Mouse (Mus musculus) brain, embryonic 14.5 days (tissue): ENCODE data around the gene 4930522H14Rik. TPM values are rescaled to one million over a fixed set of nuclear protein-coding genes. Genes with fewer than 3 reads are reported as not detected.

ENCODE experiments used
- DNase-seq: peaks from one replicate; pipeline ENCODE4 v3.0.0-alpha.2; 2011; ENCODE audit warnings: low read depth
- CTCF ChIP-seq: fragments of 200-500 bp; IDR thresholded peaks from 2 replicates; pipeline ENCODE4 v1.5.1; 2012; ENCODE audit warnings: inconsistent platforms, mild to moderate bottlenecking, moderate library complexity, borderline replicate concordance; ENCODE audit not compliant: insufficient read depth, insufficient read length; ENCODE audit errors: extremely low read depth
- POLR2A ChIP-seq: fragments of 200-500 bp; IDR thresholded peaks from 2 replicates; pipeline ENCODE4 v1.6.1; 2012; ENCODE audit warnings: mild to moderate bottlenecking, inconsistent platforms, borderline replicate concordance; ENCODE audit not compliant: poor library complexity, insufficient read depth, insufficient read length, severe bottlenecking; ENCODE audit errors: extremely low read depth
- polyA plus RNA-seq: library from polyadenylated mRNA; depleted of rRNA; stranded (reverse); fragments of >200 nt; gene quantifications from 2 replicates; pipeline ENCODE4 v1.2.3, GENCODE M21; 2012

4930522H14Rik gene
- polyA plus RNA-seq, 1 experiment: not detected

DNA sequence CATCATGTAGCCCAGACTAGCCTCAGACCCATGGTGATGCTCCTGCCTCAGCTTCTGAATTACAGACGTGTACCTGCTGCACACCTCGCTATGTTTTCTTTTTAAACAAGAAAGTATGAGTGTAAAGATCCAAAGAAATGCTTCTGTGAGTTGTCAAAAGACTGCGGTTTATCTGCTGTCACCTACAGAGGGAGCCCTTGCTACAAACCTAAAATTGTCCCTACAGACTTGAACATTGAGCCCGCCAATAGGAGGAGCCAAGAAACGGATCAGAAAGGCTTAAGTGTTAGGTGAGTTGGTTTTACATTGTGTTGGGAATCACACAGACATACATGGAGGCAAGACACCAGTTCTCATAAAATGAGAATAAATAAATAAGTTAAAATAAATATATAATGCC lies 26.2 kb downstream of the 4930522H14Rik start:
- DNase-seq: peak; percentile 81
- TF ChIP-seq CTCF: peak; percentile 55; the same call in 1 of the 2 replicates
- no peak for TF ChIP-seq POLR2A

DNA sequence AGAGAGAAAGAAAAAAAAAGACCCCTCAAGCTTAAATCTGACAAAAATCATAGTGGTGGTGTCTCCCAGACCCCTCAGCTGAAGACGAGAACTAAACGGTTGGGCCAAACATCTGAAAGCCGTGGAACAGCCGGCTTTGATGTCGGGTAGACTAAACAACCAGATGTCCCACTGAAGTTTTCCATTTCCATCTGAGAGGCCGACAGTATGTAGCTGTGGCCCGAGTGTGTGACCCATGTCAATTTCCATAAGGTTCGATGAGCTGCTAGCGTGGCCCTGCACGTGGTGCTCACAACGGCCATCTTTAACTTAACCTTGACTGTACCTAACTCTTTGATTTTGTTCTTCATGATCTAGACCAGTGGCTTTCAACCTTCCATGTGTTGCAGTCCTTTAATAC lies 32.6 kb downstream of the 4930522H14Rik start:
- TF ChIP-seq POLR2A (no peak), CTCF (no peak)
- DNase-seq: no peak

DNA sequence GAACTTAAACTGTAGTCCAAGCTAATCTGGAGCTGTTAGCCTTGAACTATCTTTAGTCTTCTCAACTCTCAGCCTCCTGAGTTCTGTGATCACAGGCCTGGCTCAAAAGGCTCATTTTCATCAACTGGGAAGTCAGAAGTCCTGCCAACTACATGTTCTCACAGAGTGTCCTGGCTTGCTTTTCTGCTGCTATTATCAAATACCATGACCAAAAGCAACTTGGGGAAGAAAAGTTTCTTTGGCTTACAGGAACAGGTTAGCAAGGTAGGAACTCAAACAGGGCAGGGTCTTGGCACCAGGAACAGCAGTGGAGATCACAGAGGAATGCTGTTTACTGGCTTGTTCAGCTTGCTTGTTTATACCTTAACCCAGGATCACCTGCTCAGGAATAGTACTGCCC lies 37.5 kb downstream of the 4930522H14Rik start:
- TF ChIP-seq POLR2A (no peak), CTCF (no peak)
- DNase-seq: no peak

DNA sequence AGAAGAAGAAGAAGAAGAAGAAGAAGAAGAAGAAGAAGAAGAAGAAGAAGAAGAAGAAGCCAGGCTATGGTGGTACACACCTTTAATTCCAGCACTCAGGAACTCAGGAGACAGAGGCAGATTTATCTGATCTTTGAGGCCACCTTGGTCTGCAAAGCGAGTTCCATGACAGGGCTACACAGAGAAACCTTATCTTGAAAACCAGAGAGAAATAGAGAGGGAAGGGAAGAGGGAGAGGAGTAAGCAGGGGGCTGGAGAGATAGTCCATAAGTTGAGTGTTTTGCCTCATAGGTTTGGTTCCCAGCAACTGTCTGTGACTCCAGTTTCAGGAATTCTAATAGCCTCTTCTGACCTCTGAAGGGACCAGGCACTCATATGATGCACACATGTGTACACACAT lies 42.3 kb downstream of the 4930522H14Rik start:
- no peak for TF ChIP-seq POLR2A
- no peak for TF ChIP-seq CTCF

DNA sequence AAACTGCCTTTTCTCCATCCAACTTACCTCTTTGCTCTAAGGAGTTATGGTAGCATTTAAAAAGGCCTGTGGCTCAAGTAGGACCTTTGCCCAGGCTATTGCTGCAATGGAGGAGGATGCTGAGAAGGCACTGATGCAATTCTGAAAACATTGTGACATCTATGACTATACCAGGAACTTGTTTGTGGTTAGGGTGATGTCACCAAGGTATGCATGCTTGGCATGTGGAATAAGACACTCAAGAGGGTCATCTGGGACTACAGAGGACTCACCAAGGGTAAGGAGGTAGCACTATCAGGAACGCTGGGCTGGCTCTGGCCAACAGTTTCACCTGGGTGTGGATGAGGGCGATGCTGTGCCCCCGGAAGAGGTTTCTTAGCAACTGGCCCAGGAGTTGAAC lies 46.5 kb downstream of the 4930522H14Rik start, which contains the start of gene Rnf11:
Gene Rnf11, minus strand, starts transcription at position 108 of the 400 bp plus-strand sequence.
- TF ChIP-seq POLR2A (no peak), CTCF (no peak)
- DNase-seq: no peak

More for the DNA sequence above, 42.3 kb downstream of the 4930522H14Rik start:
- no peak for DNase-seq

DNA sequence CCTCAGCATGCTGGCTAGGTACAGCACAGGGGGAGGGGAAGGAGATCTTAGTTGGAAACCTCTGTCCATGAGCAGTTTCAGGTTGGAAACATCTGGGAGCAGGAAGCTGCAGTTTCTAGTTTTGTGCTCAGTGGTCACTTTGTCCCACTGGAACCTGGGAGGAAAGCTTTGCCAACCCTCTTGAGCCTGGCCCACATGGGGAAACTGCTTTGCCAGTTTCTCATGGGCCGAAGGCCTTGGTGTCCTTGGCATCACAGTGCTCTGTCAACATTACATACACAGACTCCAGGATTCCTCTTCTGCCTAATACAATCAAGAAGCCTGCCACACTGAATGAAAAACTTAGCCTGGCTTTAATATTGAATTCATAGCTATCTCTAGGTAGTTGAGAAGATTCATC lies 48.4 kb downstream of the 4930522H14Rik start:
- TF ChIP-seq POLR2A: no peak
- TF ChIP-seq CTCF: no peak
- no peak for DNase-seq

DNA sequence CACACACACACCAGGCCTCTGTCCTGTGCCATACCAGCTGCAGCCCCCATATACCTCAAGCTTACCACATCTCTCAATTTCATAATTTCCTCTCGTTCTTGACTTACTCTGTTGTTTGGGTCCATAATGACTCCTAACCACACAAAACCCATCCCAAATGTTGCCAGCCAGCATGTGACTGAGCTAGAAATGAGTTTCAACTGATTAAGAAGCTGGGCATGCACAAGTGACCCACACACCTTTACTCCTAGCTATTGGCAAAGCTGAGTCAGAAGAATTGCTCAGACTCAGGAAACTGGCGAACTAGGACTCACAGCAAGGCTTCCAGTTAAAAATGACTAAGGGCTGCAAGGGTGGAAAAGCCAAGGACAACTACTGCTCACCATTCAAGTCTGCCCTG lies 49.7 kb downstream of the 4930522H14Rik start:
- no peak for TF ChIP-seq CTCF
- no peak for TF ChIP-seq POLR2A
- DNase-seq: no peak

DNA sequence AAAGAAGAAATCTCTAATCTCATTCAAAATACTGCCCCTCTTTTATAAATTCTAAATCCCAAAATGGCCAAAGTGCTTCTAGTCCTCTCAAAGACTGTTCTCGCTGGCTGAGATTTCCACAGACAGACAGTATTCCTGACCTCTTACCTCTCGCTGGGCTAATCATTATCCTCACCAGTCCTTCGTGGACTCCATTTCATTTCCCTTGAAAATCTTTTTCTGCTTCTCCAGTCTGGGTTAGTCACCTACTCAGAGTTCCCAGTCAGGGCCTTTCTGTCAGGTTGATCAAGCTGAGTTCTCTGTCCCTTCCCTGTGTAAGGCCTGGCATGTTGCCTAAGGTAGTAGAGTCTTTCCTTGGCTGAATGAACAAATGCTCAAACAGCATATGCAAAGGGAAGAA lies 53.6 kb downstream of the 4930522H14Rik start:
- no peak for DNase-seq
- TF ChIP-seq POLR2A (no peak), CTCF (no peak)

DNA sequence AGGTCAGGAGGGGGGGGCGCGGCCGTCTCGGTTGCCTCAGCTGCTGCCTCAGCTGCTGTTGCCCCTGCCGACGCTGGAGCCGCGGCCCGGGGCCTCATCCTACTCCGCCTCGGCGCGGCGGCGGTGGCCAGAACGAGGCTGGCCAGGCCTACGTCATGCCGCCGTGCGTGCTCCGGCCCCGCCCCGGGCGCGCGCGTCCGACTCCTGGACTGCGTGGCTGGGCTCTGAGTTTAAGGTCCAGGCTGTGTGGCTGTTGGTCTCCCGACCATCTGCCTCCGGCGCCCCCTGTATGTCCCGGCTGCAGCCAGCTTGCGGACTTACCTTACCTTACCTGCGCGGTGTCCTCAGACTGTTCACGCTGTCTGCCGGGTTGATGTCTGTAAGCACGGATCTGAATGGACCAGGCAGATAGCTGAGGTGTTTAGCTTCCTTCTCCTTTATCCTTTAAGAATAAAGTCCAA lies 54.5 kb downstream of the 4930522H14Rik start:
- peak; percentile 95 for DNase-seq
- TF ChIP-seq CTCF (no peak), POLR2A (peak; percentile 97)

DNA sequence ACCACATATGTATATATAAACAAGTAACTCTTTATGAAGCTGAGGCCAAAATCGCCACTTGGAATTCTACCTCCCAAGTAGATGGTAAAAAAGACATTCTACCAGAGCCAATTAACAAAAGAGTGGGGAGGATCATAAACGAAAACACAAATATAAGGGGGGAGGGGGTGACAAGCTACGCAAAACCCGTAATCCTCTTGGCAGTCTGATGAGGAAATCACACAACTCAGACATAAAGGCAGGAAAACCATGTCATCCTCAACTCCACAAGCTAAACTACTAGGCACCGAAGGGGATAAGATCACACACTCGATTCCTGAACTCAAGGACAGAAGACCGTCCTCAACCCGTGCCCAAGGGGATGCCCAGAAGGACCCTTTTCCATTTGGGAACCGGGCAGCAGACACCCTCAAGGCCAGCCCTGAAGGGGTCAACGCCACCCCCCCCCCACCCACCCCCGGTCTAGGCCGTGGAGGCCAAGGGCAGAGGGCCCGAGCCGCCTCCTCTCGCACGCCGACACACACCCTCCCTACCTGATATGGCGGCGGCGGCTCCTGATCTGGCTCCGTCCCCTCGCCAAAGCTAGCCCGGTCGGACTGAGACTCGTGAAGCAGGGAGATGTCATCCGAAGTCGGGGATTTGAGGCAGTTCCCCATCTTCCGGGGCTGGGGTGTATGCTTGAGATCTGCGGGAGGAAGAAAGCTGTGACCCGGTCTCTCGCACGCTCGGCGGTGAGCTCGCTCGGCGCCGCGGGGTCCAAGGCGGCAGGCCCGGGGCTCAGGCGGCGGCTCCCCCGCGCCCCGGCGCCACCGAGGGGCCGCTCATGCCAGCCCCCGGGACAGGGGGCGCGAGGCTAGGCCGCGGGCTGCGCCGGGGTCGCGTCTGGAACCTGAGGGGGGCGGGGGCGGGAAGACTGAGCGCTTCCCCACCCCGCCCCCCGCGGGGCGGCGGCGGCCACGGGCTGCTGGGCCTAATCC lies 55.2 kb downstream of the 4930522H14Rik start:
- TF ChIP-seq POLR2A (no peak), CTCF (no peak)
- DNase-seq: peak; percentile 59

DNA sequence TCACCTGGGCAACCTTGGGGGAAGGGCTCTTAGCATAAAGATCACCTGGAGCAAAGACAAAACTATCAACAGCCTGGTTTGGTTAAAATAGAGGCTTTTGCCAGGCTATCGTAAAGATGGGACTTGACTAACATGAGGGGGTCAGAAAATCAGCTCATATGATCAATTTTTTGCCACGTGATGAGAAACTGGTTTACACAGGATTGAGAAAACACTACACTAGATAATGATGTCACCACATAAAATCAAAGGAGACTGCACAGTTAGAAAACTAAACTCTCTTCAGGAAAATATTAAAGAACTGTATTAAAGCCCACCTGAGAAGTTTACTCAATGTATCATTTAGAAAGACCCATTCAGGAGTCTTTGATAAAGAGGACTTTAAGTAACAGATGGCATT lies 56.0 kb downstream of the 4930522H14Rik start:
- TF ChIP-seq POLR2A (no peak), CTCF (no peak)
- DNase-seq: peak; percentile 2

DNA sequence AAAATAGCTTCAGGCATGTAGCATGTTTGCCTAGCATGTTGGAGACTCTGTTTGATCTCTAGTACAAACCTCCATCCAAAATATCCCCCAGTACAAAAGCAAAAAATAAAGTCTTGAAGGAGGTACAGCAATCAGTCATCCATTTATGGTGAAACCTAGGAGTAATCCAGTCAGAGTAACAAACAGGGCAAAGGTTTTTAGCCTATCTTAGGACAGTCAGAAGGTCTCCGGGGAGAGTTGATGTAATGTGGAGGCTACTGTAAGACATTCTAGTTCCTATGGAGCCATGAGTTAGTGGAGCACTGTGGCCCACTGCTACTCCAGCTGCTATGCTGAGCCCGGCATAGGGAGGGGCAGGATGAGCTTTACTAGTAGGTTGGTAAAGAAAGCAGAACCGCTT lies 58.5 kb downstream of the 4930522H14Rik start:
- DNase-seq: no peak
- TF ChIP-seq CTCF: no peak
- no peak for TF ChIP-seq POLR2A

DNA sequence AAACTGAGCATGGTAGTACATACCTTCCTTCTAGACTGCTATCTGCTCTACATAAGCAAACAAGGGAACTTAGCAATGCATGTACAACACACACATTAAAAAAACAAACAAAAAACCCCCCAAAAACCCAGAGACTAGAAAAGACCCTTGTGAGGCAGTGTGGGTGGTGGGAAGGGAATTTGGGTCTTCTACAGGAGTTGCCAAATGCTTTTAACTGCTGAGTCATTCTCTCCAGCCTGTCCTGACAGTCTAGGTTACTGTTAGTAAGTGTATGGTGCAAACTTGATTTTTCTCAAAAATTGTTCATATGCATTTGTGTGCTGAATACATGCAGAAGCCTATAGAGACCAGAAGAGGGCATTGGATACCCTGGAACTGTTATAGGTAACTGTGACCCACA lies 59.5 kb downstream of the 4930522H14Rik start:
- TF ChIP-seq CTCF: no peak
- DNase-seq: no peak

DNA sequence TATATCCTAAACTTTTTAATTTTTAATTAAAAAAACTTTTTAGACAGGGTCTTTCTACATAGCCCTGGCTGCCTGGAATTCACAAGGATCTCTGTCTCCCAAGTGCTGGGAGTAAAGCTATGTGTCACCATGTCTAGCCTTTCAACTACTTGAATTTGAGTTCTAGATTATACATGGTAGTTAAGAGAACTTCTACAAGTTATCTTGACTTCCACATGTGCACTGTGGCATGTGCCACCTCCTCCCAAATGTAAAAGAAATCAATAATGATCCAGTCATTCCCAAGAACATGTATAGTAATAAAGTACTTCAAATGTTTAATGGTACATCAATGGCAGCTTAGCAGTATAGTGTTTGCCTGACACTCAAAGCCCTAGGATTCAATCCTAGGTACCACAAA lies 63.4 kb downstream of the 4930522H14Rik start:
- no peak for DNase-seq
- TF ChIP-seq POLR2A (no peak), CTCF (no peak)

DNA sequence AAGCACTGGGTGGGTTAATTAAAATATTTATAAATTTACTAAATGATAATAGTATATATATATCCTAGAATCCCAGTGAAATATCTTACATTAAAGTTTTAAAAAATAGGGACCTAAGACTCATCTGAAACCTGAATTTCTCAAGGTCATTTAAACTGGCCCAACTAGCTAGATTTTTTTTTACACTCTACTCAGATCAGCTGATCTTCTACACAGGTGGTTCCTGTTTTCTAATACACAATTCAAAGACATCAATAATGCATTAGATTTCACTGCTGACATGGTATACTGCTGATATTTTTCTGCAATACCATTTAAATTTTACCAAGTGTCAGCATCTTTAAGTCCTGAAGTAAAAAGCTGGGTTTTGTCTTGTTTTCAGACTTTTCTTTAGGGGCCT lies 67.2 kb downstream of the 4930522H14Rik start:
- no peak for DNase-seq
- TF ChIP-seq POLR2A (no peak), CTCF (no peak)
